Mouse (Mus musculus) retina, postnatal 1 day (tissue): ENCODE results near the gene Mkrn2os.

Source experiments
- DNase-seq: peaks from one replicate; pipeline ENCODE4 v3.0.0-alpha.2; 2012

Gene Mkrn2os

GRCm38 (mm10) chr6:115582328-115583115 lies 9.9 kb downstream of the Mkrn2os start:
- no peak for DNase-seq

- no peak for DNase-seq
Measured at GRCm38 (mm10) chr6:115580810-115581209, 11.6 kb downstream of the Mkrn2os start.

GRCm38 (mm10) chr6:115577941-115578340 lies 14.4 kb downstream of the Mkrn2os start:
- DNase-seq, result no peak

- DNase-seq, result no peak
Measured at GRCm38 (mm10) chr6:115577407-115577806, 15.0 kb downstream of the Mkrn2os start.

- DNase-seq, result no peak
Measured at GRCm38 (mm10) chr6:115574171-115574570, 18.2 kb downstream of the Mkrn2os start.

- DNase-seq, result no peak
Measured at GRCm38 (mm10) chr6:115565479-115566045, 26.8 kb downstream of the Mkrn2os start.

GRCm38 (mm10) chr6:115559651-115560632 lies 32.4 kb downstream of the Mkrn2os start:
- DNase-seq, result no peak

- DNase-seq, result no peak
Measured at GRCm38 (mm10) chr6:115558176-115558575, 34.2 kb downstream of the Mkrn2os start.

- DNase-seq, result no peak
Measured at GRCm38 (mm10) chr6:115555485-115555884, 36.9 kb downstream of the Mkrn2os start.

- DNase-seq, result peak; percentile 56
Measured at GRCm38 (mm10) chr6:115546276-115546675, 46.1 kb downstream of the Mkrn2os start.

- peak; percentile 98 for DNase-seq
Measured at GRCm38 (mm10) chr6:115544442-115544970, 47.9 kb downstream of the Mkrn2os start, which contains the start of gene Tsen2. Tsen2 (plus strand) TSS chr6:115544664.

- DNase-seq, result no peak
Measured at GRCm38 (mm10) chr6:115542341-115542740, 50.0 kb downstream of the Mkrn2os start.

- no peak for DNase-seq
Measured at GRCm38 (mm10) chr6:115541676-115542275, 50.6 kb downstream of the Mkrn2os start.

GRCm38 (mm10) chr6:115538645-115539429 lies 53.5 kb downstream of the Mkrn2os start:
- peak; percentile 89 for DNase-seq

- DNase-seq, result no peak
Measured at GRCm38 (mm10) chr6:115536169-115536568, 56.2 kb downstream of the Mkrn2os start.

- DNase-seq, result no peak
Measured at GRCm38 (mm10) chr6:115534617-115535016, 57.8 kb downstream of the Mkrn2os start.
